Mouse (Mus musculus) spleen, adult 2 months (tissue): ENCODE measurements at regions not wholly inside any gene's neighbourhood (a gene's known extent, or its start where the extent isn't known, plus 50 kb on each side); places are given as distances from the start of the nearest gene placed in this dataset.

Experiments used
- DNase-seq, 2 experiments: peaks; one replicate each; pipeline versions ENCODE4 v3.0.0 to v3.0.0-alpha.2; 2012 to 2021; ENCODE audit warnings: low spot score in 2 of 2, low read depth in 1 of 2
- H3K27ac ChIP-seq: fragments of 200-500 bp; 2 replicates; pipeline ENCODE4 v1.5.1; 2012; ENCODE audit warnings: low read length, inconsistent platforms; ENCODE audit not compliant: insufficient read depth
- H3K27me3 ChIP-seq: fragments of 200-500 bp; 2 replicates; pipeline ENCODE4 v1.6.1; 2012; ENCODE audit warnings: mild to moderate bottlenecking, moderate library complexity, low read length, inconsistent platforms; ENCODE audit not compliant: control insufficient read depth, insufficient read depth
- H3K36me3 ChIP-seq: fragments of 200-500 bp; 2 replicates; pipeline ENCODE4 v1.6.1; 2012; ENCODE audit warnings: mild to moderate bottlenecking, low read length, inconsistent platforms; ENCODE audit not compliant: control insufficient read depth, insufficient read depth
- H3K4me1 ChIP-seq: fragments of 200-500 bp; 2 replicates; pipeline ENCODE4 v1.6.1; 2011; ENCODE audit warnings: inconsistent platforms; ENCODE audit not compliant: control insufficient read depth, insufficient read depth, insufficient read length
- H3K4me3 ChIP-seq: fragments of 200-500 bp; 2 replicates; pipeline ENCODE4 v1.5.1; 2011; ENCODE audit warnings: mild to moderate bottlenecking, inconsistent platforms; ENCODE audit not compliant: insufficient read depth, insufficient read length; ENCODE audit errors: extremely low read depth
- CTCF ChIP-seq: fragments of 200-500 bp; IDR thresholded peaks from 2 replicates; pipeline ENCODE4 v1.5.1; 2011; ENCODE audit warnings: mild to moderate bottlenecking, inconsistent platforms; ENCODE audit not compliant: insufficient read depth, insufficient read length, insufficient replicate concordance; ENCODE audit errors: extremely low read depth
- POLR2A ChIP-seq: fragments of 200-500 bp; IDR thresholded peaks from 2 replicates; pipeline ENCODE4 v1.6.1; 2011; ENCODE audit warnings: low read depth, low read length, inconsistent platforms
- WGBS: fragments of 180-500 bp; shearing (Covaris S2); methylation state at CpG from one replicate; pipeline ENCODE4 v1.1.7; 2018; 5-methylcytosine and 5-hydroxymethylcytosine counted together

DNA sequence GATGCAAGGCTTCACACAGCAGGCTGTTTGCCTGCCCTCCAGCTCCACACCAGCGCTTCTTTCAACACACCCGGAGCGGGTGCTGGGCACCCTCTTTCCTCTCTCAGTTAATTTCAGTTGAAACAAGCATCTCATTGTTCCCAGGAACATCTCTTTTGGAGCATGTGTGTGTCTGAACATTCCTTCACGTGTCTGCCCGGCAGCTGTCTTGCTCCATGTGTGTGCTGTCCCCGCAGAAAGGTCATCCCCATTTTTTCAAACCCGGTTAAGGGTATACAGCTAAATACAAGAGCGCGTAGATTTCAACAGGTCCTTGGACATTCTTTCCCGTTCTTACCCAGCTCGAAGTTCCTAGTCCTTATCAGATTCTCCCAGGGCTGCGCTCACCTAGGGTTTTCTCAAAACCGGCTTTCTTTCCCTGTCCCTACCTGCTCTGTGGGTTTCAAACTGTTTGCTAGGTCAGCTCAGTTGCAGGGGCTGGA is 152.0 kb upstream of the Arid2 start:
- WGBS, result 66% methylated on average over 13 of the region's 13 CpGs
- no peak for DNase-seq
- Histone ChIP-seq H3K36me3 (no peaks in the 10 kb centered on the region), H3K4me3 (no peak overlapping the region), H3K4me1 (no peaks in the 10 kb centered on the region), H3K27ac (no peak overlapping the region), H3K27me3 (no peaks in the 10 kb centered on the region)
- TF ChIP-seq CTCF (no peak), POLR2A (no peak)

DNA sequence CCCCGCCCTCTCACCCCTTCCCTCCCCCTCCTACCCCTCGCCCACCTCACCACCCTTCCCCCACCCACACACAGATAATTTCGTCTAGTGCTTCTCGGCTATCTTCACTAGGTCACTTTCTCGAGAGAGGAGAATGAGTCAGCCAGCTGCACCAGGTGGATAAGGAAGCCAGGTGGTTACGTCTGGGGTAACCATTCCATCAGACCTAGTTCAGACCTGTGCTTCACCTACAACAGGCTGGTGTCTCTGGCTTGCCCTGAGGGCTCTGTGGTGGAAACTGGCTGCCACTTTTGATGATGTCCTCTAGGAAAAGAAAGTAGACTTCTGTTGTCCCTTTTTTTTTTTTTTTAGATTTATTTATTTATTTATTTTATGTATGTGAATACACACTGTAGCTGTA is 151.5 kb upstream of the Arid2 start:
- no peak overlapping the region for H3K4me3 ChIP-seq
- H3K27ac ChIP-seq, result no peak overlapping the region
- no peaks in the 10 kb centered on the region for H3K27me3 ChIP-seq
- TF ChIP-seq POLR2A (no peak), CTCF (no peak)
- no peak for DNase-seq
- no peaks in the 10 kb centered on the region for H3K36me3 ChIP-seq
- 63% methylated on average over 6 of the region's 6 CpGs for WGBS
- H3K4me1 ChIP-seq, result no peaks in the 10 kb centered on the region

DNA sequence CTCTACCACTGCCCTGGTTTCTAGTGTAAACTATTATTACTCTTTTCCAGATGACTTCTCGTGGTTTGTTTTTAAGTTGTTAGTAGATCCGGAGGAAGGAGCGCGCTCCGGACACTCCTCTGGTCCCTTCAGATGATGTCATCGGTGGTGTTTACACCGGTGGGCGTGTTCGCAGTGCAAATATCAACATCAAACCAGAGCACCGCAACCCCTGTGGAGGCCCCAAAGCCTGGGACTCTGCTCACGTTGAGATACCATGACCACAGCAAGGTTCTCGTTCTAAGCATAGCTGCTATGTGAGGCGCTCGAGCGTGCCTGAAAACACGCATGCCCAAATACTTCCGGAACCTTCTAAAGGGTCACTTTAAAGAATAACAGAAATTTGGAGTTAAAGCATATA is 149.8 kb upstream of the Arid2 start:
- TF ChIP-seq CTCF, result no peak
- no peak for TF ChIP-seq POLR2A
- Histone ChIP-seq H3K36me3 (no peaks in the 10 kb centered on the region), H3K4me3 (no peak overlapping the region), H3K4me1 (no peaks in the 10 kb centered on the region), H3K27me3 (no peaks in the 10 kb centered on the region), H3K27ac (no peak overlapping the region)
- WGBS, result 90% methylated on average over 17 of the region's 17 CpGs
- no peak for DNase-seq

GRCm38 (mm10) chr15:96137945-96138344 is 149.4 kb upstream of the Arid2 start:
- DNase-seq, result no peak
- Histone ChIP-seq H3K36me3 (no peaks in the 10 kb centered on the region), H3K27ac (no peak overlapping the region), H3K4me3 (no peak overlapping the region), H3K27me3 (no peaks in the 10 kb centered on the region), H3K4me1 (no peaks in the 10 kb centered on the region)
- WGBS, result 93% methylated on average over 3 of the region's 3 CpGs
- TF ChIP-seq CTCF (no peak), POLR2A (no peak)

GRCm38 (mm10) chr15:96153489-96153888 is 133.8 kb upstream of the Arid2 start:
- WGBS, result 87% methylated on average over 6 of the region's 6 CpGs
- H3K36me3 ChIP-seq, result no peaks in the 10 kb centered on the region
- no peak overlapping the region for H3K27ac ChIP-seq
- no peaks in the 10 kb centered on the region for H3K27me3 ChIP-seq
- TF ChIP-seq POLR2A (no peak), CTCF (no peak)
- no peaks in the 10 kb centered on the region for H3K4me1 ChIP-seq
- H3K4me3 ChIP-seq, result no peak overlapping the region
- DNase-seq, result no peak

GRCm38 (mm10) chr15:96158321-96158720 is 129.0 kb upstream of the Arid2 start:
- TF ChIP-seq POLR2A (no peak), CTCF (no peak)
- Histone ChIP-seq H3K27ac (no peak overlapping the region), H3K27me3 (no peaks in the 10 kb centered on the region), H3K4me3 (no peak overlapping the region), H3K36me3 (no peaks in the 10 kb centered on the region), H3K4me1 (no peaks in the 10 kb centered on the region)
- 88% methylated on average over 4 of the region's 4 CpGs for WGBS
- DNase-seq, result no peak

GRCm38 (mm10) chr15:96164771-96165431 is 122.4 kb upstream of the Arid2 start:
- Histone ChIP-seq H3K27me3 (0 out of 2 replicates have a peak, but pooled peaks cover 1% of the 10 kb centered on the region), H3K4me3 (no peak overlapping the region), H3K36me3 (no peaks in the 10 kb centered on the region), H3K4me1 (no peaks in the 10 kb centered on the region), H3K27ac (no peak overlapping the region)
- 81% methylated on average over 13 of the region's 13 CpGs for WGBS
- DNase-seq, result no peak
- TF ChIP-seq POLR2A (no peak), CTCF (no peak)
